Mouse (Mus musculus): ENCODE results near the gene Ubtf. TPM values are rescaled to one million over a fixed set of nuclear protein-coding genes. Genes with fewer than 3 reads are reported as not detected.

Ubtf gene
- polyA plus RNA-seq, 1 experiment from 2014 or later: 51.0 TPM

DNA sequence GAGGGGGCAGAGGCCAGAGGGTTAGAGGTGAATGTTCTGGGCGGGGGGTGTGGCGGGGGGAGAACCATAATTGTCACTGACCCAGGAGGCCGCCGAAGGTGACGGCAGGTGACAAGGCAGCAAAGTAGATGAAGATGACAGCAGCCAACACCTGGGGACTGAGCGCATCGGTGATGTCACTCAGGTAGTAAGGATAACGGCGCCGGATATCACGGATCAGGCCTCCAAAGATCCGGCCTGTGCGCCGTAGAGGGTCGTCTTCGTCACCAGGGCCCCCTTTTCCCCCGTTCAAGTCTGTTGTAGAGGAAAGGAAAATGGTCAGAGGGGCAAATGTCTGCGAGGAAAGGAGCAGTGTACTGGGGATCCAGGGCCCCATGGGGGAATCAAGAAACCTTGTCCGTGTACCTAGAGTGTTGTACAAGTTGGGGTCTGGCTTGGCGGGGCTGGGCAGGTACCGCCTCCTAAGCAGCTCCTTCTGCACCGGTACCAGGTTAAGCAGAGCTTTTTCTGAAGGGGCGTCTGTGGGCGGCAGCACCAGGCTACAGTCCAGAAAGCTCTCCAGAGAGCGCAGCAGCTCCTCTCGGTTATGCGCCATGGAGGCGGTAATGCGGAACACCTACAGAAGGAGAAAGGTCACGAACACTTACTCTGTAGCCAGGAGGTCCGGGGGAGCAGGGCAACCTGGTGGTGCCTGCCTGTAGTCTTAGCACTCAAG, 37.3 kb upstream of the Ubtf start:
- 59% methylated on average over 31 of the region's 31 CpGs for WGBS
- Histone ChIP-seq H3K36me3 (no peaks in the 10 kb centered on the region), H3K4me2 (no peak overlapping the region), H3K9ac (no peak overlapping the region), H3K4me3 (no peak overlapping the region), H3K27ac (no peak overlapping the region), H3K9me3 (replicated peaks) (no peaks in the 10 kb centered on the region), H3K27me3 (peaks cover 73% of the 10 kb centered on the region), H3K4me1 (replicated peaks) (no peaks in the 10 kb centered on the region)
- ATAC-seq (replicated peaks; ENCODE audit: insufficient number of reproducible peaks, insufficient read depth, low FRiP score, low read depth): no peak

GRCm38 (mm10) chr11:102356190-102356589, 36.6 kb upstream of the Ubtf start:
- no peaks in the 10 kb centered on the region for H3K9me3 ChIP-seq (replicated peaks)
- no peak overlapping the region for H3K4me2 ChIP-seq
- 74% methylated on average over 12 of the region's 12 CpGs for WGBS
- no peak overlapping the region for H3K4me3 ChIP-seq
- H3K36me3 ChIP-seq: no peaks in the 10 kb centered on the region
- peaks cover 75% of the 10 kb centered on the region for H3K27me3 ChIP-seq
- no peaks in the 10 kb centered on the region for H3K4me1 ChIP-seq (replicated peaks)
- H3K9ac ChIP-seq: no peak overlapping the region
- H3K27ac ChIP-seq: no peak overlapping the region
- ATAC-seq (replicated peaks; ENCODE audit: insufficient number of reproducible peaks, insufficient read depth, low FRiP score, low read depth): no peak

DNA sequence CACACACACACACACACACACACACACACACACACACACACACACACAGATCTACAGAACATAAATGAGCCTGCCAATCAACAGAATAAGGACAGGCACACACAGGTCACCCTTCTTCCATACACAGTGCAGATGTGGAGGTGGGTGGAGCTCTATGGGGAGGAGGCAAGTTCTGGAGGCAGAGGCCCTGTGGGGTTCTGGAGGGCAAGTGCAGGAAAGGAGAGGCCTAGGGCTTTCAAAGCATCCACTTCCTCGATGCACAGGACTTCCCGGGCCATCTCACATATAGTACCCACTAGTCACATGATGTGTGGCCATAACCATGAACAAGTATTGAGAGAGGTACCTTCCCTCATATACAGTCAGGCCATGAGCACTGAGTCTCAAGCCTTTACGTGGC, 36.0 kb upstream of the Ubtf start:
- Histone ChIP-seq H3K27ac (no peak overlapping the region), H3K9me3 (replicated peaks) (no peaks in the 10 kb centered on the region), H3K4me2 (no peak overlapping the region), H3K36me3 (no peaks in the 10 kb centered on the region), H3K4me3 (no peak overlapping the region), H3K4me1 (replicated peaks) (no peaks in the 10 kb centered on the region), H3K9ac (no peak overlapping the region), H3K27me3 (peaks cover 75% of the 10 kb centered on the region)
- WGBS: 69% methylated on average over 3 of the region's 3 CpGs
- no peak for ATAC-seq (replicated peaks; ENCODE audit: insufficient number of reproducible peaks, insufficient read depth, low FRiP score, low read depth)

DNA sequence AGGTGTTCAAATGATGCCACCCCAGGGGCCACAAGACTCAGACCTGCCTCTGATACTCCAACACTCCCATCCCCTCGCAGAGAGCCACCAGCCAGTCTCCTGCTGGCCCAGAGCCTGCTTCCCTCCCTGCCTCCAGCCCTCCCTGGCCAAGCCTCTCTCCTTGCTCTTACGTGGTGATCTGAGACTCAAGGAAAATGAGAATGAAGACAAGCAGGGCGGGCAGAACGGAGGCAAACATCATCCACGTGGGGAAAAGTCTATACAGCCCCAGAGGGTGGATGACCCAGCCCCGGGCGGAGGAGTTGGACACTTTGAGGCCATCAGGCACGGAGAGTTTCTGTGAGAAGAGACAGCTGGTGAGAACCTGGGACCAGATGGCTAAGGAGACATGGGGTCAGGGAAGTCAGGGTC, 33.5 kb upstream of the Ubtf start:
- H3K9me3 ChIP-seq (replicated peaks): no peaks in the 10 kb centered on the region
- no peak for ATAC-seq (replicated peaks; ENCODE audit: insufficient number of reproducible peaks, insufficient read depth, low FRiP score, low read depth)
- no peaks in the 10 kb centered on the region for H3K4me1 ChIP-seq (replicated peaks)
- H3K36me3 ChIP-seq: no peaks in the 10 kb centered on the region
- H3K27ac ChIP-seq: no peak overlapping the region
- H3K4me2 ChIP-seq: no peak overlapping the region
- no peak overlapping the region for H3K9ac ChIP-seq
- WGBS: 39% methylated on average over 8 of the region's 8 CpGs
- H3K27me3 ChIP-seq: peaks cover 53% of the 10 kb centered on the region
- no peak overlapping the region for H3K4me3 ChIP-seq

DNA sequence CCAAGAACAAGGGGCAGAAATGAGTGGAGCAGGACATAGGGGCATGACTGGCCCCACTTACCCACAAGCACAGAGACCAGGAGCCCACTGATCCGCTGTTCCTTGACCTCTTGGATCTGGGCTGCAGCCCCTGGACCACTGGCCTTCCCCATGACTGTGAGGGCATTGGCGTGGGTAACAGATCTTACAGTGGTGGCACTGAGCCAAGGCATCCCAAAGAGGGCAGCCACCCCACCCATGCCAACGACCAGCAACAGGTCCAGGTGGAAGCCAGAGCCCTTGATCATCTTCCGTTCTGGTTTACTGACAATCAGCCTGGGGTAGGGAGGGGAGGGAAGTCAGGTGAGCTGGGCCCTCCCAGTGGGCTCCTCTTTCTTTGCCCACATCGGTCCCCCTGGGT, 32.8 kb upstream of the Ubtf start:
- WGBS: 46% methylated on average over 5 of the region's 5 CpGs
- no peak overlapping the region for H3K4me2 ChIP-seq
- ATAC-seq (replicated peaks; ENCODE audit: insufficient number of reproducible peaks, insufficient read depth, low FRiP score, low read depth): no peak

GRCm38 (mm10) chr11:102350981-102351523, 31.5 kb upstream of the Ubtf start:
- Histone ChIP-seq H3K9me3 (replicated peaks) (no peaks in the 10 kb centered on the region), H3K4me3 (no peak overlapping the region), H3K27ac (no peak overlapping the region), H3K4me2 (no peak overlapping the region), H3K36me3 (no peaks in the 10 kb centered on the region), H3K4me1 (replicated peaks) (no peaks in the 10 kb centered on the region), H3K27me3 (peaks cover 33% of the 10 kb centered on the region), H3K9ac (no peak overlapping the region)
- no peak for ATAC-seq (replicated peaks; ENCODE audit: insufficient number of reproducible peaks, insufficient read depth, low FRiP score, low read depth)
- WGBS: 84% methylated on average over 17 of the region's 17 CpGs

More for the DNA sequence above, 32.8 kb upstream of the Ubtf start:
- peaks cover 46% of the 10 kb centered on the region for H3K27me3 ChIP-seq
- no peaks in the 10 kb centered on the region for H3K4me1 ChIP-seq (replicated peaks)
- H3K4me3 ChIP-seq: no peak overlapping the region
- no peak overlapping the region for H3K27ac ChIP-seq
- H3K36me3 ChIP-seq: no peaks in the 10 kb centered on the region
- H3K9me3 ChIP-seq (replicated peaks): no peaks in the 10 kb centered on the region
- H3K9ac ChIP-seq: no peak overlapping the region

DNA sequence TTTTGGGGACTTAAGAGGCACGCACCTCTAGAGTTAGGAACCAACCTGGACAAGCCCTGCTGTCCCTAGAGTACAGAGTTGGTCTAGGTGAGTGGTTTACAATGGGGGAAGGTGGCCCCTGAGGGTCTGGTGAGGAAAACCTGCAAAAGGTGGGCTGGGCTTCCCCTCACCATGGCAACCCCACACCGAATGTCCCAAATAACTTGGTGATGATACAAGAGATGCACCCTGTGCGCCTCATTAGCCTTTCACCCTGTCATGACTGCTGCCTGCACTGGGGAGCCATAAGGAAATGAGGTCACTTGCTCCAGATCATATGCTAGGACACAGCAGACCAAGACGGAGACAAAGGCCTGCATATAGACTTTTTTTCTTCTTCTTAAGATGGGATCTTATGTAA, 30.9 kb upstream of the Ubtf start:
- no peaks in the 10 kb centered on the region for H3K9me3 ChIP-seq (replicated peaks)
- H3K9ac ChIP-seq: no peak overlapping the region
- H3K27ac ChIP-seq: no peak overlapping the region
- H3K36me3 ChIP-seq: no peaks in the 10 kb centered on the region
- ATAC-seq (replicated peaks; ENCODE audit: insufficient number of reproducible peaks, insufficient read depth, low FRiP score, low read depth): no peak
- no peak overlapping the region for H3K4me2 ChIP-seq
- H3K27me3 ChIP-seq: peaks cover 28% of the 10 kb centered on the region
- H3K4me3 ChIP-seq: no peak overlapping the region
- no peaks in the 10 kb centered on the region for H3K4me1 ChIP-seq (replicated peaks)
- WGBS: 75% methylated on average over 4 of the region's 4 CpGs

DNA sequence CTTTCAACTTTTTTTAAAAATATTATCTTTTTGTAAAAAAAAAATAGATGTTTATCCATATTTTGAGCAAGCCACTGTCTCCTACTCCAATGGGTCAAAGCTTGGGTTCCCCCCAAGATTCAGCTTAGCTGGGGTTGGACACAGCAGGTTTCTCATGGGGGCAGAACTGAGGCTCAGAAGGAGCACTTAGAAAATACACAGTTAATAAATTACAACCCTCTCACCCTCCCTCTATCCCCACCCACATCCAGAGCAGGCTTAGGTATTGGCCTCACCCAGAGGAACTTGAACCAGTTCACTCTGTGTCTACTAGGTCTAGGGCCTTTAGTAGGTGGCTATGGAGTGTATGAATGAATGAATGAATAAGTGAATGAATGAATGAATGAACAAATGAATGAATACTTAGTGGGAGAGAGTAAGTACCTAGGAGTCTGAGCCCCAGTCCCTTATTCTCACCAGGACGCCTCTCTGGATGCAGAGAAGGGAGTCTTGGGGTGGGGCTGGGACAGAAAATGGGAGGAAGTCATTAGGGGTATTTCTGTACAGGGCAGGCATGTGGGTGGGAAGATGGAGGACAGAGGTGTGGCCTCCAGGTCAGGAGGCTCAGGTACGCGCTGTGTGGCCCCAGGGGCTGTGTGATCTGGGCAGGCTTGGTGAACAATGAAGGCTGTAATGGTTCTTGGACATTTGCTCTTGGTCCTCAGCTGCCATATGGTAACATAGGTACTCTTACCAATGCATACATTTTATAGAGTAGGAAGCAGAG, 29.8 kb upstream of the Ubtf start:
- Histone ChIP-seq H3K4me2 (no peak overlapping the region), H3K27ac (no peak overlapping the region), H3K4me1 (replicated peaks) (no peaks in the 10 kb centered on the region), H3K27me3 (peaks cover 28% of the 10 kb centered on the region), H3K4me3 (no peak overlapping the region), H3K9me3 (replicated peaks) (no peaks in the 10 kb centered on the region), H3K9ac (no peak overlapping the region), H3K36me3 (no peaks in the 10 kb centered on the region)
- no peak for ATAC-seq (replicated peaks; ENCODE audit: insufficient number of reproducible peaks, insufficient read depth, low FRiP score, low read depth)
- WGBS: 85% methylated on average over 3 of the region's 3 CpGs

DNA sequence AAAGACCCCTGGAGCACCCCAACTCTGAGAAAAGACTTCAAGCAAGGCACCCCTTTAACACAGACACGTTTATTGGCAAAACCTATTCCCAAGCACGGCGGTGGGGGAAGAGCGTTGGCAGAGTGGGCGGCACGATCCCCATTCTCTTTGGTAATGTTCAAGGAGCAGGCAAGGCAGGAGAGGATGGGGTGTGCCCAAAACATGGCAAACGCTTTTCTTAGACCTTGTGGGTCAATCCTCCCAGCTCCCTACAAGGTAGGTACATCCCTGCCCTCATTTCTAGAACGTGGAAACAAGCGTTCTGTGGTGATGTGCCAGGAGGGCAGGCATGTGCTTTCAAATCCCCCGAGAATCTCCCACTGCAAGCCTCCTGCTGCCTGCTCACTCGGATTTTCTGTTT, 29.2 kb upstream of the Ubtf start:
- WGBS: 79% methylated on average over 11 of the region's 11 CpGs
- H3K36me3 ChIP-seq: no peaks in the 10 kb centered on the region
- no peak overlapping the region for H3K9ac ChIP-seq
- peaks cover 28% of the 10 kb centered on the region for H3K27me3 ChIP-seq
- H3K9me3 ChIP-seq (replicated peaks): no peaks in the 10 kb centered on the region
- H3K27ac ChIP-seq: no peak overlapping the region
- H3K4me3 ChIP-seq: no peak overlapping the region
- H3K4me2 ChIP-seq: no peak overlapping the region
- no peak for ATAC-seq (replicated peaks; ENCODE audit: insufficient number of reproducible peaks, insufficient read depth, low FRiP score, low read depth)
- no peaks in the 10 kb centered on the region for H3K4me1 ChIP-seq (replicated peaks)

GRCm38 (mm10) chr11:102348101-102348585, 28.6 kb upstream of the Ubtf start:
- H3K4me3 ChIP-seq: no peak overlapping the region
- H3K4me2 ChIP-seq: no peak overlapping the region
- no peaks in the 10 kb centered on the region for H3K36me3 ChIP-seq
- H3K9ac ChIP-seq: no peak overlapping the region
- H3K4me1 ChIP-seq (replicated peaks): no peaks in the 10 kb centered on the region
- peaks cover 22% of the 10 kb centered on the region for H3K27me3 ChIP-seq
- H3K9me3 ChIP-seq (replicated peaks): no peaks in the 10 kb centered on the region
- WGBS: 84% methylated on average over 7 of the region's 7 CpGs
- no peak for ATAC-seq (replicated peaks; ENCODE audit: insufficient number of reproducible peaks, insufficient read depth, low FRiP score, low read depth)
- H3K27ac ChIP-seq: no peak overlapping the region

GRCm38 (mm10) chr11:102347683-102348082, 28.1 kb upstream of the Ubtf start:
- Histone ChIP-seq H3K4me1 (replicated peaks) (no peaks in the 10 kb centered on the region), H3K27ac (no peak overlapping the region), H3K4me2 (no peak overlapping the region), H3K9ac (no peak overlapping the region), H3K9me3 (replicated peaks) (no peaks in the 10 kb centered on the region), H3K4me3 (no peak overlapping the region), H3K36me3 (no peaks in the 10 kb centered on the region), H3K27me3 (peaks cover 18% of the 10 kb centered on the region; the same call in 1 of the 2 replicates)
- ATAC-seq (replicated peaks; ENCODE audit: insufficient number of reproducible peaks, insufficient read depth, low FRiP score, low read depth): no peak
- WGBS: 70% methylated on average over 5 of the region's 5 CpGs
